Mouse (Mus musculus) CH12.LX (cell line): ENCODE measurements at regions not wholly inside any gene's neighbourhood (a gene's known extent, or its start where the extent isn't known, plus 50 kb on each side); places are given as distances from the start of the nearest gene placed in this dataset.
"Not testable (repeated sequence)": the region's sequence is repeated elsewhere in the genome, so short reads cannot be mapped to it uniquely, and the experiment has no call there.

Experiments
- DNase-seq: peaks from one replicate; pipeline ENCODE4 v3.0.0-alpha.2; 2013; ENCODE audit errors: extremely low read depth
- H3K27ac ChIP-seq: 2 replicates; pipeline ENCODE4 v1.5.1; 2012; ENCODE audit warnings: low read depth, mild to moderate bottlenecking, control low read depth, moderate library complexity; ENCODE audit not compliant: insufficient read depth
- H3K27me3 ChIP-seq: replicated peaks from 2 replicates; pipeline ENCODE3; 2012; ENCODE audit warnings: inconsistent platforms
- H3K36me3 ChIP-seq, 2 experiments: replicated peaks in 1 of 2; 2 replicates each; pipeline versions ENCODE3 to v1.6.1; 2012; ENCODE audit warnings: inconsistent platforms in 1 of 2, low read length in 1 of 2, mild to moderate bottlenecking in 1 of 2, mixed read lengths in 1 of 2, moderate library complexity in 1 of 2; ENCODE audit not compliant: control insufficient read depth in 1 of 2, insufficient read depth in 1 of 2
- H3K4me1 ChIP-seq, 2 experiments: 2 replicates each; pipeline ENCODE4 v1.6.1; 2012; ENCODE audit warnings: inconsistent platforms in 1 of 2, moderate library complexity in 1 of 2; ENCODE audit not compliant: insufficient read depth in 2 of 2, control insufficient read depth in 1 of 2
- H3K4me2 ChIP-seq: 2 replicates; pipeline ENCODE4 v1.6.1; 2012; ENCODE audit warnings: low read depth, mild to moderate bottlenecking, control low read depth; ENCODE audit not compliant: poor library complexity, insufficient read depth, severe bottlenecking
- H3K4me3 ChIP-seq, 3 experiments: fragments of 150-350 bp in 1 of 3; sonication (generic) in 1 of 3; replicated peaks in 1 of 3; 2 replicates each; pipeline versions ENCODE3 to v1.5.1; 2011 to 2012; ENCODE audit warnings: low read depth in 2 of 3, low read length in 2 of 3, mild to moderate bottlenecking in 2 of 3, moderate library complexity in 2 of 3, control low read depth in 1 of 3, improper control_type of control experiment in 1 of 3, inconsistent platforms in 1 of 3, mixed read lengths in 1 of 3; ENCODE audit not compliant: poor library complexity in 1 of 3
- H3K79me2 ChIP-seq: replicated peaks from 2 replicates; pipeline ENCODE4 v1.6.1; 2012; ENCODE audit warnings: mild to moderate bottlenecking, moderate library complexity; ENCODE audit not compliant: control insufficient read depth, poor library complexity, insufficient read depth, severe bottlenecking; ENCODE audit errors: extremely low read depth
- H3K9ac ChIP-seq: 2 replicates; pipeline ENCODE4 v1.6.1; 2012; ENCODE audit warnings: low read depth, mild to moderate bottlenecking, control low read depth, moderate library complexity; ENCODE audit not compliant: insufficient read depth
- H3K9me3 ChIP-seq: replicated peaks from 2 replicates; pipeline ENCODE3; 2012; ENCODE audit warnings: low read length, inconsistent platforms, mixed read lengths
- CHD1 ChIP-seq: IDR thresholded peaks from 2 replicates; pipeline ENCODE4 v1.6.1; 2012; ENCODE audit warnings: low read depth, low read length, improper control_type of control experiment, inconsistent platforms
- CHD2 ChIP-seq: IDR thresholded peaks from 2 replicates; pipeline ENCODE4 v1.6.1; 2011; ENCODE audit warnings: low read length, improper control_type of control experiment
- CTCF ChIP-seq, 2 experiments: IDR thresholded peaks in 1 of 2; conservative IDR thresholded peaks in 1 of 2; 2 replicates each; pipeline ENCODE4 v1.5.1; 2011 to 2012; ENCODE audit warnings: low read depth in 2 of 2, low read length in 2 of 2, improper control_type of control experiment in 1 of 2, inconsistent platforms in 1 of 2, mild to moderate bottlenecking in 1 of 2, moderate library complexity in 1 of 2
- E2F4 ChIP-seq: IDR thresholded peaks from 2 replicates; pipeline ENCODE4 v1.6.1; 2011; ENCODE audit warnings: low read depth, low read length, improper control_type of control experiment; ENCODE audit not compliant: insufficient replicate concordance
- ELF1 ChIP-seq: IDR thresholded peaks from 2 replicates; pipeline ENCODE4 v1.6.1; 2014; ENCODE audit warnings: low read depth, mild to moderate bottlenecking, inconsistent platforms, low read length, improper control_type of control experiment
- EP300 ChIP-seq: IDR thresholded peaks from 2 replicates; pipeline ENCODE4 v1.6.1; 2011; ENCODE audit warnings: low read length, improper control_type of control experiment
- HCFC1 ChIP-seq: IDR thresholded peaks from 2 replicates; pipeline ENCODE4 v1.6.1; 2012; ENCODE audit warnings: low read depth, mild to moderate bottlenecking, inconsistent platforms, low read length, improper control_type of control experiment
- IRF4 ChIP-seq: IDR thresholded peaks from 2 replicates; pipeline ENCODE4 v1.6.1; 2014; ENCODE audit warnings: low read depth, mild to moderate bottlenecking, inconsistent platforms, low read length, improper control_type of control experiment
- MAFK ChIP-seq: IDR thresholded peaks from 2 replicates; pipeline ENCODE4 v1.6.1; 2011; ENCODE audit warnings: low read length, improper control_type of control experiment; ENCODE audit not compliant: insufficient replicate concordance
- MAX ChIP-seq: IDR thresholded peaks from 2 replicates; pipeline ENCODE4 v1.6.1; 2011; ENCODE audit warnings: low read length, improper control_type of control experiment
- NELFE ChIP-seq: IDR thresholded peaks from 2 replicates; pipeline ENCODE4 v1.6.1; 2011; ENCODE audit warnings: low read depth, low read length, improper control_type of control experiment
- NRF1 ChIP-seq: IDR thresholded peaks from 2 replicates; pipeline ENCODE4 v1.6.1; 2014; ENCODE audit warnings: low read depth, mild to moderate bottlenecking, inconsistent platforms, low read length, improper control_type of control experiment, moderate library complexity
- RCOR1 ChIP-seq: conservative IDR thresholded peaks from 2 replicates; pipeline ENCODE4 v1.6.1; 2012; ENCODE audit warnings: low read depth, mild to moderate bottlenecking, inconsistent platforms, low read length, improper control_type of control experiment
- SIN3A ChIP-seq: IDR thresholded peaks from 2 replicates; pipeline ENCODE4 v1.6.1; 2012; ENCODE audit warnings: low read length, improper control_type of control experiment, inconsistent platforms
- TBP ChIP-seq: conservative IDR thresholded peaks from 2 replicates; pipeline ENCODE4 v1.6.1; 2011; ENCODE audit warnings: low read depth, low read length, improper control_type of control experiment
- TCF12 ChIP-seq: IDR thresholded peaks from 2 replicates; pipeline ENCODE4 v1.6.1; 2014; ENCODE audit warnings: low read depth, mild to moderate bottlenecking, inconsistent platforms, low read length, improper control_type of control experiment
- ZC3H11A ChIP-seq: IDR thresholded peaks from 2 replicates; pipeline ENCODE4 v1.6.1; 2012; ENCODE audit warnings: low read depth, mild to moderate bottlenecking, inconsistent platforms, low read length, improper control_type of control experiment
- ZMIZ1 ChIP-seq: IDR thresholded peaks from 2 replicates; pipeline ENCODE4 v1.6.1; 2012; ENCODE audit warnings: low read depth, mild to moderate bottlenecking, inconsistent platforms, low read length, improper control_type of control experiment
- ZNF384 ChIP-seq: IDR thresholded peaks from 2 replicates; pipeline ENCODE4 v1.6.1; 2012; ENCODE audit warnings: low read depth, low read length, improper control_type of control experiment, inconsistent platforms
- dilution Hi-C: fragments of 300-500 bp; cut with MboI; formaldehyde crosslinking; loops from 2 replicates; pipeline ENCODE4 v1.14.3; 2020; ENCODE audit warnings: low sequenced_read_pairs; ENCODE audit not compliant: extremely low pct_unique_long_range_greater_than_20kb, extremely low pct_ligation_motif_present
- in situ Hi-C: fragments of 300-500 bp; cut with MboI; formaldehyde crosslinking; loops from 3 replicates; pipeline ENCODE4 v1.14.3; 2019; ENCODE audit warnings: low sequenced_read_pairs, low pct_ligation_motif_present, low pct_unique_long_range_greater_than_20kb, mixed read lengths

DNA sequence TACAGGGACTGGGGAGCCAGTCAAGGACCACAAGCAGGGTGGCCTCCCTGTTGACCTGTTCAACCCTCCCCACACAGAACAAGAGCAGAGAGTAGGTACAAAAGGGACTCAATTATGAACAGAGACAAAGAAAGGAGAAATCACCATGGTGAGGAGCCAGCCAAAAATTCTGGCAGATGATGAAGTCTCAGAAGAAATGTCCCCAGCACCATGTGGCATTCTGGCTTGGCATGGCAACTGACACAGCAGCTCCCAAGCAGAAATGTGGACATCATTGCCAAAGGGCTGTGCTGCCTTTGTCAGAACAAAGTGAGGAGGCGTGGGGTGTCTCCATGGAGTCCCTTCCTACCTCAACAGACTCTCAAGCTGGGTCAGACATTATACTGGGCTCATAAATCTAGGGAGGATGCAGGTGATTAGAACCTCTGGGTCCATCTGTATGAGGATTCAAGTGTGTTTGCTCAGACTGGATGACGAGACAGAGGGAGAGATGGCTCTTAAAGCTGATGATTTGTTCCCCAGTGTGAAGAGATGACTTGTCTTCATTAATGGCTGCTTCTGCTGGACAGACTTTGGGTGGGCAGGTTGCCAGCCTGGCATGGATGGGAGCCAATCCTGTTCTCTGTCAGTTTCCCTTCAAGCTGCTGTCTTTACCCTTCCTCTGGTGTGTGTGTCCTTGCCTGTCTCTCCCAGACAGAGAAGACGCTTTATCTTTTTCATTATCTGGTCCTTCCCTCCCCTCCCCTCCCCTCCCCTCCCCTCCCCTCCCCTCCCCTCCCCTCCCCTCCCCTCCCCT is 120.5 kb upstream of the Fhl2 start:
- Histone ChIP-seq H3K4me3 (no peak overlapping the region), H3K79me2 (no peaks in the 10 kb centered on the region), H3K36me3 (no peaks in the 10 kb centered on the region)
- TF ChIP-seq NRF1 = no peak
- no peak for TF ChIP-seq RCOR1
- no peak for TF ChIP-seq E2F4
- no peak for TF ChIP-seq CHD2
- no peak for TF ChIP-seq SIN3A
- TF ChIP-seq EP300 = no peak
- no peak for TF ChIP-seq NELFE
- TF ChIP-seq ZNF384 = no peak
- no peak for TF ChIP-seq ELF1
- no peak for TF ChIP-seq ZC3H11A
- no peak for TF ChIP-seq TBP
- no peak for TF ChIP-seq CTCF (conservative IDR thresholded peaks at IDR 0.05 in 1 of 2, IDR thresholded peaks at IDR 0.05 in 1 of 2; ENCODE audit: low read depth in 2 of 2, low read length in 2 of 2)
- TF ChIP-seq IRF4 = no peak
- TF ChIP-seq MAFK = no peak
- no peak for TF ChIP-seq TCF12
- no peak for TF ChIP-seq ZMIZ1
- TF ChIP-seq HCFC1 = no peak
- no peak for TF ChIP-seq CHD1
- TF ChIP-seq MAX = no peak
- TF ChIP-seq, all 38 proteins: peak for 0
- DNase-seq = no peak
- in situ Hi-C loops = no loop called here
- no peaks in the 10 kb centered on the region for H3K9me3 ChIP-seq
- H3K9ac ChIP-seq = no peak overlapping the region
- H3K4me1 ChIP-seq = peaks cover 0 to 4% of the 10 kb centered on the region in 2 experiments; a peak in 1 of 4 replicates
- dilution Hi-C loops = no loop called here
- H3K4me2 ChIP-seq = no peak overlapping the region
- no peak overlapping the region for H3K27ac ChIP-seq
- no peaks in the 10 kb centered on the region for H3K27me3 ChIP-seq

DNA sequence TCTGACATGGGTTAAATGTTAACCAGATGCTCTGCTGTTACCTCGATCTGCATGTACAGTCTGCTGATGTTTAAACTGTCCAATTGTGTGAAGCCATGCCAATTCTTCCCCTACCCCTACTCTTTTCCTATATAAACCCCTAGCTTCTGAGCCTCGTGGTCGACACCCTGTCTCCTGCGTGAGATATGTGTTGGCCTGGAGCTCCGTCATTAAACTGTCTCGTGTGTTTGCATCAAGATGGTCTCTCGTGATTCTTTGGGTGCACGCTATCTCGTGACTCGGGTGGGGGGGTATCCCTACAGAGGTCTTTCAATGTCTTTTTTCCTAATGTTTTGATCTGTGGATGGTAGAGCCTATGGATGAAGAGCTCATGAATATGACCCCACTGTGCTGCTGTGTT is 110.9 kb upstream of the Nck2 start:
- H3K9ac ChIP-seq, H3K4me1 ChIP-seq, H3K27me3 ChIP-seq, in situ Hi-C loops, H3K27ac ChIP-seq, H3K4me2 ChIP-seq, H3K4me3 ChIP-seq, H3K36me3 ChIP-seq, dilution Hi-C loops, DNase-seq, H3K79me2 ChIP-seq: not testable (repeated sequence)
- peaks cover 11% of the 10 kb centered on the region for H3K9me3 ChIP-seq
